Mouse (Mus musculus): ENCODE results near the gene Gm572. TPM values are rescaled to one million over a fixed set of nuclear protein-coding genes. Genes with fewer than 3 reads are reported as not detected.
A peak's percentile ranks its signal among the peaks of the same experiment; 100 is the strongest.

Gene Gm572
- polyA plus RNA-seq (2014; fragmentation: Nextera tagmentation; extraction: Ambion mirVana) = not detected in 2 replicates

DNA sequence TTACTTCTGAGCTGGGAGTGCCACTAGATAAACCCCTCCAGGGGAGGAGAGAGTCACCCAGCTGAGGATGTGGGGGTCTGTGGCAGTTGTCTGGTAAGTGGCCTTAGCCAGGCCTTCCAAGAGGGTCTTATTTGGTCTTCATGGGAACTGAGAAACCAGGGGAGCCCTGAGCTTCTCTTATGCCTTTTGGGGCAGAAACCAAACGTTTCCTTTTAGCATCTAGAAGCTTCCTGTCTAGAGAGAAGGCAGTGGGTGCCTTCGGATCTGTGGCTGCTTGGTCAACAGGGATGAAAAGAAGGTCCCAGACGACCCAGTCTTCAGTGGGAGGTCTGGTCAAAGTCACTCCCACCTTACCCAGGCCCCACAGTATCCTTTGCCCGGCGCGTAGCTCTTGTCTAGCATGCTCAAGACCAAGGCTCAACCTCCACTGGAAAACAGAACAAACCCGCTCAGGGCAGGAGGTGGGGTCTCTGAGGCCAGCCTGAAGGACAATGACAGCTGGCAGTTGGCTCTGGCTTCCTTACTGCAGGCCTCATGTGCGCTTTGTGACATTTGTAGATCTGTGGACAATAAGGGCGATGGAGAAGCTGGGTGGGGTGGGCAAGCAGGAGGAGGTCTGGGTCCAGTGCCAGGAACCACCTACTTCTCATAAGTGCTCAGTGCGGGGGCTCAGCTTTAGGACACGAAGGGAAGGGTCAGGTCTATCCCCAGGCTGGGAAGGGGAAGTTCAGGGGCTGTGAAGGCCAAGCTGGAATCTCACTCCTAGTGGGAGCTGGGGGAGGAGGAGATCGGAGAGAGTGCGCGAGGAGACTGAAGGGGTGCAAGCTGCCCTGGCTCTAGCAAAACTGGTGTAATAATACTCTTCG lies at the start of gene Gm572:
Gene Gm572, plus strand, starts transcription at position 27 of the 866 bp plus-strand sequence.
- Histone ChIP-seq H3K36me3 (replicated peaks; ENCODE audit: control insufficient read depth, insufficient read depth) (no peaks in the 10 kb centered on the region), H3K4me3 (replicated peaks; ENCODE audit: low read length) (no peak within 1 kb of the TSS), H3K27me3 (ENCODE audit: control insufficient read depth, insufficient read depth, low read length) (no peaks in the 10 kb centered on the region), H3K4me2 (replicated peaks) (peak within 1 kb of the TSS; percentile 29; the same call in 1 of the 2 replicates), H3K9me3 (ENCODE audit: control insufficient read depth, low read length) (no peaks in the 10 kb centered on the region), H3K4me1 (replicated peaks; ENCODE audit: control insufficient read depth, insufficient read depth, low read length) (no peaks in the 10 kb centered on the region), H3K9ac (no peak within 1 kb of the TSS), H3K27ac (no peak within 1 kb of the TSS)
- DNase-seq (ENCODE audit: low spot score) = no peak
- WGBS = 69% methylated on average over 15 of the region's 15 CpGs
- no peak for ATAC-seq (ENCODE audit: low FRiP score)

DNA sequence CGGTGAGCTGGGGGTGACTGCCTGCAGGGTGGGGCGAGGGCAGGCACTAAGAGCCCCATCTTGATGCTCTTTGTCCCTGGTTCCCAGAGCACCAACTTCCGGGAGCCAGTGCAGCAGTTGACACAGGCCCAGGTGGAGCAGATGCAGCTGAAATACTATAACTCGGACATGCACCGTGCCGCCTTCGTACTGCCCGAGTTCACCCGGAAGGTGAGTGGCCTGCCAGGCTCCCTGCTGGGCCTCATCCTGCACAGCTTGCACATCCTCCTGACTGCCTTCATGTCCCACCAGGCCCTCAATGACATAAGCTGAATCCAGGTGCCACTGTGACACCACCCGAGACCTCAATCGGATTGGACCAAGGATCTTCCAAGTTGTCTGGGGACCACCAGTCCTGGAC lies 49.1 kb upstream of the Gm572 start:
- no peak for DNase-seq (ENCODE audit: low spot score)
- ATAC-seq (ENCODE audit: low FRiP score) = no peak
- Histone ChIP-seq H3K9ac (no peak overlapping the region), H3K4me1 (replicated peaks; ENCODE audit: control insufficient read depth, insufficient read depth, low read length) (peaks cover 12% of the 10 kb centered on the region), H3K4me2 (replicated peaks) (no peak overlapping the region), H3K27me3 (ENCODE audit: control insufficient read depth, insufficient read depth, low read length) (no peaks in the 10 kb centered on the region), H3K4me3 (replicated peaks; ENCODE audit: low read length) (no peak overlapping the region), H3K36me3 (replicated peaks; ENCODE audit: control insufficient read depth, insufficient read depth) (peaks cover 52% of the 10 kb centered on the region), H3K27ac (no peak overlapping the region), H3K9me3 (ENCODE audit: control insufficient read depth, low read length) (no peaks in the 10 kb centered on the region)
- 95% methylated on average over 11 of the region's 11 CpGs for WGBS

DNA sequence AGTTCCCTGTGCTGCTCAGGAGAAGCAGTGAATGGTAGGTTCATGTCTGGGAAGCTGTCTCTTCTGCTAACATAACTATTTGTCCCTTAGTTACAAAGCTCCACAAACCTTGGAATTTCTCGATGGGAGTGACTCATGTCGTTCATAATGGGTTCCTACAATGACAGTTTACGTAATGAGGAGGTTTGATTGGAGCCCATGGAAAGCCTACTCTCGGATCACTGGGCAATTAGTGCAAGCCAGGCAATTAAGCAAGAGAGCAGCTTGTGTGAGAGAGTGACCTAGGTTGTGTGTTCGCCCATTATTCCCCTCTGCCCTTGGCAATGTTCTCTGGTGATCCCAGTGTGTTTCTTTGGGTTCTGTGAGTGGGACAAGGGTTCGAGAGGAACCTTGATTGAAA lies 47.2 kb upstream of the Gm572 start:
- Histone ChIP-seq H3K27ac (no peak overlapping the region), H3K36me3 (replicated peaks; ENCODE audit: control insufficient read depth, insufficient read depth) (peaks cover 52% of the 10 kb centered on the region), H3K4me1 (replicated peaks; ENCODE audit: control insufficient read depth, insufficient read depth, low read length) (peaks cover 12% of the 10 kb centered on the region), H3K9ac (no peak overlapping the region), H3K4me3 (replicated peaks; ENCODE audit: low read length) (no peak overlapping the region), H3K27me3 (ENCODE audit: control insufficient read depth, insufficient read depth, low read length) (no peaks in the 10 kb centered on the region), H3K9me3 (ENCODE audit: control insufficient read depth, low read length) (no peaks in the 10 kb centered on the region), H3K4me2 (replicated peaks) (no peak overlapping the region)
- ATAC-seq (ENCODE audit: low FRiP score) = no peak
- 90% methylated on average over 6 of the region's 6 CpGs for WGBS
- DNase-seq (ENCODE audit: low spot score) = no peak

DNA sequence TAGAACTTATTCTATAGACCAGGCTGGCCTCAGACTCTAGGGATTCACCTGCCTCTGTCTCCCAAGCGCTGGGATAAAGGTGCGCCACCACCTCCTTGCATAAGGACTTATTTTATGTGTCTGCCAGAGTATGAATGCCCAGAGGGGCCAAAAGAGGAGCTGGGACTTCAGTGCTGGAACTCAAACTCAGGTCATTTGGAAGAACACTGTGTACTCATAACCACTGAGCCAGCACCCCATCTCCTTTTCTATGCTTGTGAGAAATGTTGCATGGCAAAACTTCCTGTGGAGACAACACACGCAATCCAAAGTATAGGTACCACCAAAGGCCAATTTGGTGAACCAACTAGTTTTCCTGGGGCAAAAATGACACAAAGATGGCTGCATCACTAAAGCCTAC lies 46.4 kb upstream of the Gm572 start:
- Histone ChIP-seq H3K4me2 (replicated peaks) (no peak overlapping the region), H3K4me3 (replicated peaks; ENCODE audit: low read length) (no peak overlapping the region), H3K4me1 (replicated peaks; ENCODE audit: control insufficient read depth, insufficient read depth, low read length) (peaks cover 12% of the 10 kb centered on the region), H3K36me3 (replicated peaks; ENCODE audit: control insufficient read depth, insufficient read depth) (peaks cover 52% of the 10 kb centered on the region), H3K9me3 (ENCODE audit: control insufficient read depth, low read length) (no peaks in the 10 kb centered on the region), H3K27me3 (ENCODE audit: control insufficient read depth, insufficient read depth, low read length) (no peaks in the 10 kb centered on the region), H3K27ac (no peak overlapping the region), H3K9ac (no peak overlapping the region)
- ATAC-seq (ENCODE audit: low FRiP score) (no peak), DNase-seq (ENCODE audit: low spot score) (no peak)
- 95% methylated on average over 3 of the region's 3 CpGs for WGBS

DNA sequence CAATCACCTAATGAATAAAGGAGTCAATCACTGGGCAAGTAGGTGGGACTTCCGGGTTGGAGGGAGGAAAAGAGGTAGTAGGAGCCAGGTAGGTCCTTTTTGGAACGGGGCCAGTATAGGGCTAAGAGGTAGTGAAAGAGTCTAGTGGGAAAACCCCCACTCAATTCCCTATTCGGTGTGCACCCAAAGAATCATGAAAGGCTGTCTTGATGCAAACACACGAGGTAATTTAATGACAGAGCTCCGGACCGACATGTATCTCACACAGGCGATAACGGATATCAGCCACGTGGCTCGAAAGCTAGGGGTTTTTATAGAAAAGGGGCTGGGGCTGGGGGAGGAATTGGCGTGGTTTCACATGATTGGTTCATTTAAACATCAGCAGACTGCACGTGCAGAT lies 44.3 kb upstream of the Gm572 start:
- Histone ChIP-seq H3K4me2 (replicated peaks) (no peak overlapping the region), H3K9ac (no peak overlapping the region), H3K4me1 (replicated peaks; ENCODE audit: control insufficient read depth, insufficient read depth, low read length) (no peaks in the 10 kb centered on the region), H3K36me3 (replicated peaks; ENCODE audit: control insufficient read depth, insufficient read depth) (peaks cover 45% of the 10 kb centered on the region), H3K27me3 (ENCODE audit: control insufficient read depth, insufficient read depth, low read length) (no peaks in the 10 kb centered on the region), H3K9me3 (ENCODE audit: control insufficient read depth, low read length) (no peaks in the 10 kb centered on the region), H3K27ac (no peak overlapping the region), H3K4me3 (replicated peaks; ENCODE audit: low read length) (no peak overlapping the region)
- DNase-seq (ENCODE audit: low spot score) = no peak
- 96% methylated on average over 12 of the region's 12 CpGs for WGBS
- ATAC-seq (ENCODE audit: low FRiP score) = no peak

DNA sequence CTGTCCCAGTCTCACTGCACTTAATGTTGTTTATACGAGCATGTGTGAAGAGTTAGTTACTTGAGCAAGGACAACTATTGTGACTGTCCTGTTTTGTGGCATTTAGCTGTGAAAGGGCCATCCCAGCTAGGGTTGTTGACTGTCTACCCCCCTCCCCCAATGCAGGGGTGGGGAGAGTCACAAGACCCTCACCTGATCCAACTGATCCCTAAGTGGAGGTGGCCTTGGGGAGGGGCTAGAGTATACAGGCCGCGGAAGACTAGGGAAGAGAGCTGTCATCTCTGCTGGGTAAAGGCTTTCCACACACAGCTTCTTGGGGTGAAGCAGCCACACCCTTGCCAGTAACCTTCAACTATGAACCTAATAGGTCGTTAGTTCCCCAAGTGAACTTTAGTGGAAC lies 42.8 kb upstream of the Gm572 start:
- DNase-seq (ENCODE audit: low spot score) (no peak), ATAC-seq (ENCODE audit: low FRiP score) (no peak)
- no peaks in the 10 kb centered on the region for H3K9me3 ChIP-seq (ENCODE audit: control insufficient read depth, low read length)
- 91% methylated on average over 4 of the region's 4 CpGs for WGBS
- H3K27me3 ChIP-seq (ENCODE audit: control insufficient read depth, insufficient read depth, low read length) = no peaks in the 10 kb centered on the region
- no peak overlapping the region for H3K9ac ChIP-seq
- H3K27ac ChIP-seq = no peak overlapping the region
- peaks cover 30% of the 10 kb centered on the region for H3K36me3 ChIP-seq (replicated peaks; ENCODE audit: control insufficient read depth, insufficient read depth)
- no peaks in the 10 kb centered on the region for H3K4me1 ChIP-seq (replicated peaks; ENCODE audit: control insufficient read depth, insufficient read depth, low read length)
- no peak overlapping the region for H3K4me3 ChIP-seq (replicated peaks; ENCODE audit: low read length)
- H3K4me2 ChIP-seq (replicated peaks) = no peak overlapping the region

DNA sequence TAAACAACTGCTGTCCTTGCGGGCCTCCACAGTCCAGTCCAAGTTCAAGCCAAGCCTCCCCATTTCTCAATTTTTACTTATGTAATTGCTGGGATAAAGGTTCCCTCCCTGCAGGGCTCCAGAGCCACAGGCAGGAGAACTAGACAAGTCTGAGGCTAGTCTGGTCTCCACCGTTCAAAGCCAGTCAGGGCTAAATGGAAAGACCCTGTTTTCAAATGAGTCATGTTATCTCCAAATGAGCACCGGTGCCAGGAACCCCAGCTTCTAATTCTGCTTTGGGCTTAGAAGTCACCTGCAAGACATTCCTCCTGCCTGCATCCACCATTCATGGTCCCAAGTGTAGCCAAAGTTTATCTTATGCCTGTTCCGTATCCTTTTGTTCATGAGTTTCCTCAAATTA lies 41.2 kb upstream of the Gm572 start:
- peaks cover 14% of the 10 kb centered on the region for H3K36me3 ChIP-seq (replicated peaks; ENCODE audit: control insufficient read depth, insufficient read depth)
- no peak overlapping the region for H3K27ac ChIP-seq
- no peaks in the 10 kb centered on the region for H3K27me3 ChIP-seq (ENCODE audit: control insufficient read depth, insufficient read depth, low read length)
- DNase-seq (ENCODE audit: low spot score) = no peak
- WGBS = 87% methylated on average over 4 of the region's 4 CpGs
- H3K9me3 ChIP-seq (ENCODE audit: control insufficient read depth, low read length) = no peaks in the 10 kb centered on the region
- no peak overlapping the region for H3K4me2 ChIP-seq (replicated peaks)
- no peak overlapping the region for H3K4me3 ChIP-seq (replicated peaks; ENCODE audit: low read length)
- no peaks in the 10 kb centered on the region for H3K4me1 ChIP-seq (replicated peaks; ENCODE audit: control insufficient read depth, insufficient read depth, low read length)
- H3K9ac ChIP-seq = no peak overlapping the region
- no peak for ATAC-seq (ENCODE audit: low FRiP score)

DNA sequence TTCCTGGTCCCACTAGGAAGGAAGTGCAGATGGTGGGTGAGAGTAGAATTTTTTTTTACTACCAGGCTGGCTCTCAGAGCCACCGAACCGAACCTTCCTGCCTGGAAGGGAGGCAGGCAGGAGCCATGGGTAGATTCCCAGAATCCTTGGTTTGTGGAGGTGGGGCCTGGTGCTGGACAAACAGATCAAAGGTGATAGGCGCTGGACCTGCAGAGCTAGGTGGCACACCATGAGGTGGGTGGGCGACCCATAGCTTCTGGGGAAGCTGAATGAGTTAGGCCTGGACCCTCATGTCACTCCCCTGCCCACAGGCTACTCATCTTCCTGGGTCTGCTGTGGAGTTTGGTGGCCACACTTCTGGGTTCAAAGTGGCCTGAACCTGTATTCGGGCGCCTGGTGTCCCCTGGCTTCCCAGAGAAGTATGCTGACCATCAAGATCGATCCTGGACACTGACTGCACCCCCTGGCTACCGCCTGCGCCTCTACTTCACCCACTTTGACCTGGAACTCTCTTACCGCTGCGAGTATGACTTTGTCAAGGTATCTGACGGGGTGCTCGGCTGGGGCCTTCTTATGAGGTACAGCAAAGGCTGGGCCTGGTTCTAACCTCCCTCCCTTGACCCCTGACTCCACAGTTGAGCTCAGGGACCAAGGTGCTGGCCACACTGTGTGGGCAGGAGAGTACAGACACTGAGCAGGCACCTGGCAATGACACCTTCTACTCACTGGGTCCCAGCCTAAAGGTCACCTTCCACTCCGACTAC lies 40.6 kb upstream of the Gm572 start, which contains the start of gene Masp2:
Gene Masp2, plus strand, starts transcription at position 198 of the 764 bp plus-strand sequence.
- Histone ChIP-seq H3K4me3 (replicated peaks; ENCODE audit: low read length) (no peak within 1 kb of the TSS), H3K9me3 (ENCODE audit: control insufficient read depth, low read length) (no peaks in the 10 kb centered on the region), H3K9ac (no peak within 1 kb of the TSS), H3K4me1 (replicated peaks; ENCODE audit: control insufficient read depth, insufficient read depth, low read length) (no peaks in the 10 kb centered on the region), H3K27me3 (ENCODE audit: control insufficient read depth, insufficient read depth, low read length) (no peaks in the 10 kb centered on the region), H3K36me3 (replicated peaks; ENCODE audit: control insufficient read depth, insufficient read depth) (peaks cover 8% of the 10 kb centered on the region; the same call in 1 of the 2 replicates), H3K27ac (no peak within 1 kb of the TSS), H3K4me2 (replicated peaks) (no peak within 1 kb of the TSS)
- ATAC-seq (ENCODE audit: low FRiP score) (no peak), DNase-seq (ENCODE audit: low spot score) (no peak)
- 93% methylated on average over 14 of the region's 14 CpGs for WGBS

DNA sequence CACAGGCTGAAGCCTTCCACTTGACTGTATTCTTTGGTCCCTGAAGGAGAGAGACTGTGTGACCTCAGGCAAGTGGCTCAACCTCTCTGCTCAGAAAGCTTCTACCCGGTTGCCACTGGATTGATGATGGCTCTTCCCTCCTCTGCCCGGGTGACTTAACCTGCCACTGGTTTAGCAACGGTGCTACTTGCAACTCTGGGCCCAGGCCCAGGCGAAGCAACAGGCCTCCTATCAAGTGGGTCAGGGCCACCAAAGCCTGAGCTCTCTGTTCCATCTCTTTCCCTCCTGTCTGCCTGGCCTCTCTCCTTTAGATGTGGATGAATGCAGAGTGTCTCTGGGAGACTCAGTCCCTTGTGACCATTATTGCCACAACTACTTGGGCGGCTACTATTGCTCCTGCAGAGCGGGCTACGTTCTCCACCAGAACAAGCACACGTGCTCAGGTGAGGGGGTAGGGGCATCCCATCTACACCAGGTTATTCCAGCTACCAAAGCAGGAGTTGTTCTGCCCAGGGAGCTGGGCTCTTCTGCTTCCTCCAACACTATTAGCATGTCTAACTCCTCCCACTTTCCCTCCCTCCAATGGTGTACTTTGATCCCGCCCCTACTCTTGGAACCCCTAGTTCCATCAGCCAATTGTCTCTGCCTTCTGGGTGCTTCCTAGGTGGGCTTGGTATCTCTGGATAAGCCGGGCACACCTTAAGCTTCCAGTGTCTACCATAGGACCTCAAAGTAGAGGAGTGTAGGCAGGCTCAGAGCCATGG lies 39.6 kb upstream of the Gm572 start:
- no peak for ATAC-seq (ENCODE audit: low FRiP score)
- WGBS = 79% methylated on average over 10 of the region's 10 CpGs
- no peaks in the 10 kb centered on the region for H3K9me3 ChIP-seq (ENCODE audit: control insufficient read depth, low read length)
- no peak overlapping the region for H3K27ac ChIP-seq
- no peak overlapping the region for H3K9ac ChIP-seq
- H3K27me3 ChIP-seq (ENCODE audit: control insufficient read depth, insufficient read depth, low read length) = no peaks in the 10 kb centered on the region
- peaks cover 4% of the 10 kb centered on the region; the same call in 1 of the 2 replicates for H3K36me3 ChIP-seq (replicated peaks; ENCODE audit: control insufficient read depth, insufficient read depth)
- H3K4me3 ChIP-seq (replicated peaks; ENCODE audit: low read length) = no peak overlapping the region
- no peak overlapping the region for H3K4me2 ChIP-seq (replicated peaks)
- no peak for DNase-seq (ENCODE audit: low spot score)
- H3K4me1 ChIP-seq (replicated peaks; ENCODE audit: control insufficient read depth, insufficient read depth, low read length) = no peaks in the 10 kb centered on the region

Data from hindbrain, embryonic 14.5 days (tissue).